ENCODE assay signal across 9 mouse cellular contexts in genomic region chr17:66510221-66510683, GRCm38 (mm10). TPM values are rescaled to one million over a fixed set of nuclear protein-coding genes. Genes with fewer than 3 reads are reported as not detected.
DNase-seq lines count a peak whose midpoint lies in the region; ATAC-seq and TF ChIP-seq lines count a peak whose summit lies in the region.
"Had no signal": no experiment of that assay in that cellular context is flagged by ENCODE, and none has a peak within 500 bp of the region (broad histone marks: within the 10 kb centered on the region; RNA-seq: fewer than 3 reads in every experiment).

No protein-coding gene starts in this region.

- no peak overlapping the region for H3K9ac ChIP-seq in hindbrain, embryonic 11.5 days (ENCODE audit: low read depth, low read length)
- no peak overlapping the region for H3K9ac ChIP-seq in heart, adult 2 months (ENCODE audit: low read depth, low read length)

- H3K27me3 ChIP-seq in hindbrain, embryonic 10.5 days (ENCODE audit: insufficient read depth, poor library complexity, severe bottlenecking) = no peaks in the 10 kb centered on the region
- H3K27me3 ChIP-seq in hindbrain, embryonic 11.5 days (ENCODE audit: control insufficient read depth, insufficient read depth, low read length) = no peaks in the 10 kb centered on the region
- no peaks in the 10 kb centered on the region for H3K27me3 ChIP-seq in heart, adult 2 months (ENCODE audit: control insufficient read depth, insufficient read depth, low read length)

- TF ChIP-seq EP300 in heart, adult 2 months (IDR thresholded peaks at IDR 0.05; ENCODE audit: insufficient read depth, low read depth, low read length) = no peak

- DNase-seq in hindbrain, embryonic 10.5 days (ENCODE audit: low spot score) = peak; percentile 9
- no peak for DNase-seq in hindbrain, embryonic 11.5 days (ENCODE audit: low spot score)
- DNase-seq in R1 (ENCODE audit: low read depth, low spot score) = peak; percentile 72
- peak; percentile 56 to 58 for DNase-seq in heart, adult 2 months
- DNase-seq in kidney, postnatal 36 days = peak; percentile 21 to 43
- DNase-seq in layer of hippocampus, adult 11-12 months (ENCODE audit: low spot score) = no peak

- H3K4me1 ChIP-seq in hindbrain, embryonic 10.5 days (replicated peaks) = 0 out of 2 replicates have a peak, but pooled peaks cover 11% of the 10 kb centered on the region
- 0 out of 2 replicates have a peak, but pooled peaks cover 2% of the 10 kb centered on the region for H3K4me1 ChIP-seq in hindbrain, embryonic 11.5 days (replicated peaks; ENCODE audit: control insufficient read depth, insufficient read depth, low read length)
- peaks cover 13% of the 10 kb centered on the region for H3K4me1 ChIP-seq in heart, adult 2 months (ENCODE audit: control insufficient read depth, insufficient read depth, low read length)
- peaks cover 23% of the 10 kb centered on the region for H3K4me1 ChIP-seq in olfactory bulb, adult 2 months (ENCODE audit: control insufficient read depth, insufficient read depth, low read length)

- no peaks in the 10 kb centered on the region for H3K9me3 ChIP-seq in hindbrain, embryonic 10.5 days
- H3K9me3 ChIP-seq in hindbrain, embryonic 11.5 days (ENCODE audit: control insufficient read depth, low read length) = no peaks in the 10 kb centered on the region
- H3K9me3 ChIP-seq: G1E had no signal

- peaks cover 64% of the 10 kb centered on the region for H3K36me3 ChIP-seq in hindbrain, embryonic 10.5 days
- H3K36me3 ChIP-seq in hindbrain, embryonic 11.5 days (ENCODE audit: control insufficient read depth, insufficient read depth, low read length) = 0 out of 2 replicates have a peak, but pooled peaks cover 4% of the 10 kb centered on the region
- H3K36me3 ChIP-seq in heart, adult 2 months (ENCODE audit: control insufficient read depth, insufficient read depth, low read length) = peaks cover 10% of the 10 kb centered on the region

- no peaks in the 10 kb centered on the region for H3K79me2 ChIP-seq in heart, adult 2 months (replicated peaks; ENCODE audit: control insufficient read depth, insufficient read depth, low read length)

- no peak for ATAC-seq in hindbrain, embryonic 11.5 days (ENCODE audit: low FRiP score)
- no peak for ATAC-seq in inflammation-experienced regulatory T-cells, adult 6 months

- 62% methylated on average over 10 of the region's 10 CpGs for WGBS in hindbrain, embryonic 10.5 days
- WGBS in hindbrain, embryonic 11.5 days = 59% methylated on average over 10 of the region's 10 CpGs
- 5% methylated on average over 10 of the region's 10 CpGs for WGBS in heart, adult 2 months
- 15% methylated on average over 10 of the region's 10 CpGs for WGBS in olfactory bulb, adult 2 months

- H3K27ac ChIP-seq in hindbrain, embryonic 10.5 days = no peak overlapping the region
- H3K27ac ChIP-seq in hindbrain, embryonic 11.5 days (ENCODE audit: low read depth, low read length) = no peak overlapping the region
- H3K27ac ChIP-seq in heart, adult 2 months = peak overlapping the region; percentile 61
- H3K27ac ChIP-seq in olfactory bulb, adult 2 months (ENCODE audit: insufficient read depth, low read depth, low read length) = peak overlapping the region; percentile 43; the same call in 1 of the 2 replicates

- no peak overlapping the region for H3K4me3 ChIP-seq in hindbrain, embryonic 10.5 days
- H3K4me3 ChIP-seq in hindbrain, embryonic 11.5 days (ENCODE audit: low read depth, low read length) = no peak overlapping the region
- no peak overlapping the region for H3K4me3 ChIP-seq in heart, adult 2 months
- no peak overlapping the region for H3K4me3 ChIP-seq in olfactory bulb, adult 2 months (ENCODE audit: insufficient read depth, low read depth, low read length)

- intact Hi-C loops in heart, adult 2 months (cut with DNase I) = no loop called here

- H3K4me2 ChIP-seq in hindbrain, embryonic 11.5 days (replicated peaks; ENCODE audit: low read depth, low read length) = no peak overlapping the region

- no peak for TF ChIP-seq POLR2A in heart, adult 2 months (IDR thresholded peaks at IDR 0.05; ENCODE audit: insufficient read depth, low read depth, low read length)
- TF ChIP-seq POLR2A in olfactory bulb, adult 2 months (IDR thresholded peaks at IDR 0.05; ENCODE audit: insufficient read depth, low read depth, low read length) = no peak

- TF ChIP-seq CTCF in heart, adult 2 months (IDR thresholded peaks at IDR 0.05) = no peak
- no peak for TF ChIP-seq CTCF in olfactory bulb, adult 2 months (IDR thresholded peaks at IDR 0.05; ENCODE audit: insufficient read depth, low read depth, low read length)

RNA-seq across cellular contexts. Expression of gene Rab12, which starts 9.3 kb away (rescaled TPM):
- polyA plus RNA-seq in hindbrain, embryonic 10.5 days (2016; fragmentation: Nextera tagmentation; extraction: Ambion mirVana) = 28.5 and 29.3 TPM in 2 replicates
- polyA plus RNA-seq in hindbrain, embryonic 11.5 days (2014; fragmentation: Nextera tagmentation; extraction: Ambion mirVana) = 44.1 and 45.2 TPM in 2 replicates
- 100 to 1,000 TPM; 206 to 238 TPM for total RNA-seq in heart, adult 2 months (2021)
- 79.7 and 140 TPM in 2 replicates for polyA plus RNA-seq in heart, adult 2 months (2012; rRNA removed)
- not detected in 2 replicates for polyA plus RNA-seq in olfactory bulb, adult 2 months (2012; ENCODE audit: insufficient read depth, insufficient read length, low replicate concordance, missing spikeins)
- polyA plus RNA-seq in inflammation-experienced regulatory T-cells, adult 6 months (2017; shearing (Covaris generic)) = 10 to 100 TPM in 2 of 3 experiments, 1 to 10 TPM in 1; 9.0 to 19.3 (median 19.0) TPM

Comparison
In these comparisons a context has a peak if more than half of its experiments do, and no peak if none do; other contexts are left out.
1. DNase-seq: peak in hindbrain, embryonic 10.5 days (single experiment), R1 (single experiment), heart, adult 2 months (2 of 2) and kidney, postnatal 36 days (2 of 2); none in hindbrain, embryonic 11.5 days (single experiment) and layer of hippocampus, adult 11-12 months (single experiment).
2. H3K27ac ChIP-seq: peak in heart, adult 2 months (single experiment) and olfactory bulb, adult 2 months (single experiment); none in hindbrain, embryonic 10.5 days (single experiment) and hindbrain, embryonic 11.5 days (single experiment).